Mouse (Mus musculus): Measurements from ENCODE around the gene Wdr5. TPM values are rescaled to one million over a fixed set of nuclear protein-coding genes. Genes with fewer than 3 reads are reported as not detected.
A peak's percentile ranks its signal among the peaks of the same experiment; 100 is the strongest.
"Not testable (repeated sequence)": the region's sequence is repeated elsewhere in the genome, so short reads cannot be mapped to it uniquely, and the experiment has no call there.

The Wdr5 gene
- polyA plus RNA-seq, 1 experiment from 2014 or later, result 45.6 TPM

DNA sequence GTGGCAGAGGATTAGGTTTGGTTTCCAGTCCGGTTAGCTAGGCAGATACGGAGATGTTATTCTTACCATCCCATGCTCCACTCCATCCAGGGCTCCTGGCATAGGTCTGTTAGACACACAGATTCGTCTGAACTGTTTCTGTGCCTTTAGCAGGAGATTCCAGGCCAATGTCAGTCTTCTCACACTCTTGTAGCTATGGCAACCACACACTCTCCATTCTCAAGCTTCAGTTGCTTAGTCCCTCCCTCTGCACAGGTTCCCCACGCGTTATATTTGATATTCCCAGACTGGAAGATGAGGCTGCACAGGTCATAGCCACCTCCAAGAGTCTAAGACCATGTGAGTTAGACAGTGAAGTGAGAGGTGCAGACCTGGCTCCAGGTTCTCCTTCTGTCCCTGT, 1.1 kb upstream of the Wdr5 start:
- H3K4me1 ChIP-seq (ENCODE audit: control insufficient read depth, insufficient read depth, low read length), result peaks cover 20% of the 10 kb centered on the region; the same call in 1 of the 2 replicates
- no peaks in the 10 kb centered on the region for H3K9me3 ChIP-seq (replicated peaks; ENCODE audit: control insufficient read depth, low read length)
- peak overlapping the region; percentile 97 for H3K4me3 ChIP-seq (replicated peaks; ENCODE audit: low read length)
- H3K27ac ChIP-seq (ENCODE audit: low read length), result peak overlapping the region; percentile 92
- no peaks in the 10 kb centered on the region for H3K27me3 ChIP-seq (ENCODE audit: control insufficient read depth, insufficient read depth, low read length)
- H3K4me2 ChIP-seq (ENCODE audit: low read depth, low read length), result peak overlapping the region; percentile 81
- 61% methylated on average over 5 of the region's 5 CpGs for WGBS
- H3K9ac ChIP-seq (ENCODE audit: low read length), result peak overlapping the region; percentile 93
- ATAC-seq (ENCODE audit: insufficient read depth, low FRiP score), result no peak
- H3K36me3 ChIP-seq (ENCODE audit: control insufficient read depth, insufficient read depth, low read length), result no peaks in the 10 kb centered on the region

DNA sequence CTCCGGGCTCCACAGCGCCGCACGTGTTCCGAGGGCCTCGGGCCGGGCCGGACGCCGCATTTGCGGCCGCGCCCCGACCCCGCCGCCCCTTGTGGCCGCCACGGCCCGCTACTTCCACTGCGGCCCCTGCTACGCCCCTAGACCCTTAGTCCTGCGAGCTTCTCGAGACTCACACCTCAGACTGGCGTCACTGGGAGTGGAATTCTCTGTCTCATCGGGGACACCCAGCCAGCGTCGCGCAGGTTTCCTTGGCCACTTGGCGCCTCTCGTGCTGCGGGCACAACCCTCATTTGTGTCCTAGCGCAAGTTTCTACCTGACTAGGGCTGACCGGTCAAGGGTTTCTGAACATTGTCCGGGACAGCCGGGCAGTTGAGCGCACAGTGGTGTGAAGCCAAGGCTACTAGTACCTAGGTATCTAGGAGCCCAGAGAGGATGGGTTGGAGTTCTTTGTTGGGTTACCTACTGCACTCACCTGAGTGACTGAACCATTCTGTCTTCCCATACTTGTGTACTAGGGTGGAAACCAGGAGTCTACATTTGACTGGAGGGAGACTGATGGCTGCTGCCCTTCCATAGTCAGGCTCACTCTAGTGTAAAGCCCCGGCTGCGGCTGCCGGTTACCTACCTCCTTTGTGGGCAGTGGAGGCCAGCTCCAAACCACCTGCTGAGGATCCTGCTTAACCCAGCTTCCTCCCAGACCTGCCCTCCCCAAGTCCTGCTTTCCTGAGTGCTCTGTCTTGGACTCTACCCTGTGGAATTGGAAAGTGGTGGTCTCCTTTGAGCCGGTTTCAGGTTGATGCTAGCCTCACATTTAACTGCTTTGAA, 597 bp downstream of the Wdr5 start:
- peak overlapping the region; percentile 93 for H3K9ac ChIP-seq (ENCODE audit: low read length)
- no peak for ATAC-seq (ENCODE audit: insufficient read depth, low FRiP score)
- no peaks in the 10 kb centered on the region for H3K36me3 ChIP-seq (ENCODE audit: control insufficient read depth, insufficient read depth, low read length)
- H3K27me3 ChIP-seq (ENCODE audit: control insufficient read depth, insufficient read depth, low read length), result no peaks in the 10 kb centered on the region
- under 1% methylated on average over 40 of the region's 40 CpGs for whole genome bisulfite sequencing
- H3K9me3 ChIP-seq (replicated peaks; ENCODE audit: control insufficient read depth, low read length), result no peaks in the 10 kb centered on the region
- H3K27ac ChIP-seq (ENCODE audit: low read length), result peak overlapping the region; percentile 92
- peaks cover 20% of the 10 kb centered on the region; the same call in 1 of the 2 replicates for H3K4me1 ChIP-seq (ENCODE audit: control insufficient read depth, insufficient read depth, low read length)
- H3K4me3 ChIP-seq (replicated peaks; ENCODE audit: low read length), result peak overlapping the region; percentile 97
- H3K4me2 ChIP-seq (ENCODE audit: low read depth, low read length), result peak overlapping the region; percentile 94

DNA sequence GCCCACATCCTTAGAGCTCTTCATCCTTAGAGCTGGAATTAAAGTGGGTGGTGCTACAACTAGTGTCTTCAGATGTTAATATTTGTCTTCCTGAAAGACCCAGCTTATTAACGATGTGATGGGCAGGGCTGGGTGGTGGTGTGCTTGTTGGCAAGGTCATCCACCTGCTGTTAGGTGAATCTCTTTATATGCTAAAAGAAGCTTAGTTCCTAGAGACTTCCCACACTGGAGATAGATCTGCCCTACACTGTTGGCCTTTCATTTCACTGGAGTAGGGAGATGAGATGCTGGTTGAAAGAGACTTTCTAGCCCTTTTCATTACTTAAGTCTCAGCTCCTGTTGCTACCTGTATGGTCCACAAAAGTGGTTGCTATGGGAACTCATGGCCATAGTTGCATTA, 1.3 kb downstream of the Wdr5 start:
- peak overlapping the region; percentile 17; the same call in 1 of the 2 replicates for H3K9ac ChIP-seq (ENCODE audit: low read length)
- WGBS, result 4% methylated on average over 1 of the region's 1 CpGs
- no peak overlapping the region for H3K27ac ChIP-seq (ENCODE audit: low read length)
- no peaks in the 10 kb centered on the region for H3K9me3 ChIP-seq (replicated peaks; ENCODE audit: control insufficient read depth, low read length)
- ATAC-seq (ENCODE audit: insufficient read depth, low FRiP score), result no peak
- H3K36me3 ChIP-seq (ENCODE audit: control insufficient read depth, insufficient read depth, low read length), result no peaks in the 10 kb centered on the region
- peak overlapping the region; percentile 97 for H3K4me3 ChIP-seq (replicated peaks; ENCODE audit: low read length)
- peaks cover 20% of the 10 kb centered on the region; the same call in 1 of the 2 replicates for H3K4me1 ChIP-seq (ENCODE audit: control insufficient read depth, insufficient read depth, low read length)
- H3K4me2 ChIP-seq (ENCODE audit: low read depth, low read length), result peak overlapping the region; percentile 94
- H3K27me3 ChIP-seq (ENCODE audit: control insufficient read depth, insufficient read depth, low read length), result no peaks in the 10 kb centered on the region

DNA sequence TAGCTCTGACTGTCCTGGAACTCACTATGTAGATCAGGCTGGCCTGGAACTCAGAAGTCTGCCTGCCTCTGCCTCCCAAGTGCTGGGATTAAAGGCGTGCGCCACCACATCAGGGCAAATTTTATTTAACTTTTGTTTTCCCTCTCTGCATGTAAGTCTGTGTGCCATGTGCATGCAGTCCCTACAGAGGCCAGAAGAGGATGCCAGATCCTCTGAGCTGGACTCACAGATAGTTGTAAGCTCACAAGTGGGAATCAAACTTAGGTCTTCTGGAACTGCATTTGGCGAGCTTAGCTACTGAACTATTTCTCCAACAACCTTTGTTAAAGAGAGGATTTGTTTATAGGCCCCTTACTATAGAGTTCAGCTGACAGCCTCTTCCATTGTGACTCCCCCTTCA, 3.3 kb downstream of the Wdr5 start:
- WGBS, result 88% methylated on average over 3 of the region's 3 CpGs
- Histone ChIP-seq H3K9me3 (replicated peaks; ENCODE audit: control insufficient read depth, low read length) (no peaks in the 10 kb centered on the region), H3K36me3 (ENCODE audit: control insufficient read depth, insufficient read depth, low read length) (peaks cover 8% of the 10 kb centered on the region)

DNA sequence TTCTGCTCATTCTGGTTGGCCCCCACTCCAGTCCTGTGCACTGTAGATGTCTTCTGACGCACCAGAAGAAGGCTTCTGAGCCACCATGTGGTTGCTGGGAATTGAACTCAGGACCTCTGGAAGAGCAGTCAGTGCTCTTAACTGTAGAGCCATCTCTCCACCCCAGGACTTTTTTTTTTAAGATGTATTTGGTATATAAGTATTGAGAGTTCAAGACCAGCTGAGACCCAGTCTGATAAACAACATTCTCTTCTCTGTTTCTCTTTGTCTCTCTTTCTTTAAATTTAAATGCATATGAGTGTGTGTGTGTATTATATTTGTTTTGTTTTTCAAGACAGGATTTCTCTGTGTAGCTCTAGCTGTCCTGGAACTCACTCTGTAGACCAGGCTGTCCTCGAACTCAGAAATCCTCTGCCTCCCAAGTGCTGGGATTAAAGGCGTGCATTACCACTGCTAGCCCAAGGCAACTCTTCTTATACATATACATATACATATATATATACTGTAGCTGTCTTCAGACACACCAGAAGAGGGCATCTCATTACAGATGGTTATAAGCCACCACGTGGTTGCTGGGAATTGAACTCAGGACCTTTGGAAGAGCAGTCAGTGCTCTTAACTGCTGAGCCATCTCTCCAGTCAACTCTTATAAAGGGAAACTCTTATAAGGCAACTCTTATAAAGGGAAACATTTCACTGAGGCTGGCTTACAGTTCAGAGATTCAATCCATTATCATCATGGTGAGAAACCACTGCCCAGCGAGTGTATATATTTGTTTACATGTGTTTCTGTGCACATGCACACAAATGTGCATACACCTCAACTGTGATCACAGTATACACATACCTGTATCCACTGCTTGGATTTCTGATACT, 23.7 kb downstream of the Wdr5 start:
- H3K27me3 ChIP-seq (ENCODE audit: control insufficient read depth, insufficient read depth, low read length); H3K9ac ChIP-seq (ENCODE audit: low read length); H3K4me3 ChIP-seq (replicated peaks; ENCODE audit: low read length); ATAC-seq (ENCODE audit: insufficient read depth, low FRiP score); H3K9me3 ChIP-seq (replicated peaks; ENCODE audit: control insufficient read depth, low read length): not testable (repeated sequence)
- peak overlapping the region; percentile 41 for H3K4me2 ChIP-seq (ENCODE audit: low read depth, low read length)
- WGBS, result 66% methylated on average over 5 of the region's 5 CpGs
- H3K36me3 ChIP-seq (ENCODE audit: control insufficient read depth, insufficient read depth, low read length), result peaks cover 16% of the 10 kb centered on the region; the same call in 1 of the 2 replicates
- H3K27ac ChIP-seq (ENCODE audit: low read length), result peak overlapping the region; percentile 79
- peaks cover 15% of the 10 kb centered on the region for H3K4me1 ChIP-seq (ENCODE audit: control insufficient read depth, insufficient read depth, low read length)

More for the DNA sequence above, 3.3 kb downstream of the Wdr5 start:
- H3K4me2 ChIP-seq (ENCODE audit: low read depth, low read length), result no peak overlapping the region
- H3K27ac ChIP-seq (ENCODE audit: low read length), result no peak overlapping the region
- no peak overlapping the region for H3K4me3 ChIP-seq (replicated peaks; ENCODE audit: low read length)
- no peaks in the 10 kb centered on the region for H3K27me3 ChIP-seq (ENCODE audit: control insufficient read depth, insufficient read depth, low read length)
- H3K4me1 ChIP-seq (ENCODE audit: control insufficient read depth, insufficient read depth, low read length), result peaks cover 20% of the 10 kb centered on the region; the same call in 1 of the 2 replicates
- no peak overlapping the region for H3K9ac ChIP-seq (ENCODE audit: low read length)
- no peak for ATAC-seq (ENCODE audit: insufficient read depth, low FRiP score)

DNA sequence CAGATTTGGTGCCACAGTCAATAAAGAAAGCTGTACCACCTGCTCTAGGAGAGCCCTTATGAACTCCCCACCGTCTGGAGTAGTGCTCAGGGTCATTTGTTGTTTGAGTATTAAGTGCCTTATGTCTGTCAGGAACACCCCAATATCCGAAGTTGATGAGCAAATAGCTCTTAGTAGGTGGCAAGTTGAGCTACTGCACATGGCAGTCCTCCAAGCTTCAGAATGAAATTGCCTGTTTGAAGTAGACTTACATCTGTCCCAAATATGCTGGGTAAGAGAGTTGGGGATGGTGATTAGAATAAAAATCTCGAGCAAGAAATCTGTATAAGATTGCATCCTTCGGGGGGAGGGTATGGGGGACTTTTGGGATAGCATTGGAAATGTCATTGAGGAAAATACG, 24.4 kb downstream of the Wdr5 start:
- ATAC-seq (ENCODE audit: insufficient read depth, low FRiP score), result no peak
- H3K4me1 ChIP-seq (ENCODE audit: control insufficient read depth, insufficient read depth, low read length), result peaks cover 15% of the 10 kb centered on the region
- H3K4me3 ChIP-seq (replicated peaks; ENCODE audit: low read length), result no peak overlapping the region
- H3K27me3 ChIP-seq (ENCODE audit: control insufficient read depth, insufficient read depth, low read length), result no peaks in the 10 kb centered on the region
- no peaks in the 10 kb centered on the region for H3K9me3 ChIP-seq (replicated peaks; ENCODE audit: control insufficient read depth, low read length)
- 11% methylated on average over 5 of the region's 5 CpGs for WGBS
- H3K9ac ChIP-seq (ENCODE audit: low read length), result peak overlapping the region; percentile 48
- peaks cover 14% of the 10 kb centered on the region; the same call in 1 of the 2 replicates for H3K36me3 ChIP-seq (ENCODE audit: control insufficient read depth, insufficient read depth, low read length)
- H3K27ac ChIP-seq (ENCODE audit: low read length), result peak overlapping the region; percentile 79
- peak overlapping the region; percentile 41 for H3K4me2 ChIP-seq (ENCODE audit: low read depth, low read length)

DNA sequence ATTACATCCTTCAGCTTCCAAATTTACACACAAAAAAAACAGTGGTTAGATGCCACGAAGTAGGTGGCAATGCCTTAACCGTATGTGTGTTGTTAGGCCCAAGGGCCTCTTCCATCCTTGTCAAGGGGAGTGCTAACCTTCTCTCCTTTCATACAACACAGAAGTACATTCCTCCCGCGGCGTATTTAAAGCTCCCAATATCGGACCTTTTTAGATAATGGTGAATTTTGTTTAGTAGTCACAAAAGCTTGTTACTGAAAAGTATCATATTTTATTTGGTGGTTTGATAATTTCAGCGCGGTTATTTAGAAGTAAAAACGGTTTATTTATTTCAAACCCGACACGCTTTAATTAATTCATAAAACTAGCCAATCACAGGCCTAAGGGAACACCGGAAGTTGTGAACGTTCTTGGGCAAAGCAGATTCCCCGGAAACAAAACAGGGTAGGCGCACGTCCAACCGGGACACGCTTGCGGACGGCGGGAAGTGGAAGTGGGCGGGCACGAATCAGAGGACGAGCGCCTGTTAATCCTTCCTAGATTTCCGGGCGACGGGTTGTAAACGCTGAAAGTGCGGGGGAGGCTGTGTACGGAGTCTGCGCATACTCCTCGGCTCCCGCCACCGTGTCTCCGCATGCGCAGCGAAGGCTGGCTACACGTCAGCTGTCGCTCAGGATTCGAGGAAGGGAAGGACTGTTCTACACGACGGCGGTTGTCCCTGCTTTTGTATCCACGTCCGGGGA, 25.0 kb downstream of the Wdr5 start:
- Histone ChIP-seq H3K4me2 (ENCODE audit: low read depth, low read length) (peak overlapping the region; percentile 89), H3K9ac (ENCODE audit: low read length) (peak overlapping the region; percentile 78), H3K4me1 (ENCODE audit: control insufficient read depth, insufficient read depth, low read length) (peaks cover 15% of the 10 kb centered on the region), H3K36me3 (ENCODE audit: control insufficient read depth, insufficient read depth, low read length) (peaks cover 8% of the 10 kb centered on the region; the same call in 1 of the 2 replicates), H3K9me3 (replicated peaks; ENCODE audit: control insufficient read depth, low read length) (no peaks in the 10 kb centered on the region), H3K27me3 (ENCODE audit: control insufficient read depth, insufficient read depth, low read length) (no peaks in the 10 kb centered on the region), H3K4me3 (replicated peaks; ENCODE audit: low read length) (peak overlapping the region; percentile 53), H3K27ac (ENCODE audit: low read length) (peak overlapping the region; percentile 94)
- peak; percentile 98 for ATAC-seq (ENCODE audit: insufficient read depth, low FRiP score)
- under 1% methylated on average over 46 of the region's 46 CpGs for WGBS

DNA sequence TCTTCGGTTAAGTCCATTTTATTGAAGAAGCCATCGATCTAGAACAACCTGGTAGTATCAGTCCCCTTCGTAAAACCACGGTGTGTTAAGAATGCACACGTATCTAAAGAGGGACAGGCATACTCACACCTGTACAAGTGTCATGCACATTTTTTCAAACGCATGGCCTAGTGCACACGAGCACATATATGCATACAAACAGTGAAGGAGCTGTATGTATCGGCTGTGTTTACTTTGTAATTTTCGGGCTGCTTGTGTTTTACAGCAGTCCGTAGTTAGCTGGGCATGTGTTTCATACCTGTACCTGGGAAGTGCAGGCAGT, 25.5 kb downstream of the Wdr5 start:
- Histone ChIP-seq H3K9ac (ENCODE audit: low read length) (peak overlapping the region; percentile 78), H3K27ac (ENCODE audit: low read length) (peak overlapping the region; percentile 94), H3K4me3 (replicated peaks; ENCODE audit: low read length) (peak overlapping the region; percentile 53), H3K36me3 (ENCODE audit: control insufficient read depth, insufficient read depth, low read length) (peaks cover 6% of the 10 kb centered on the region; the same call in 1 of the 2 replicates), H3K4me2 (ENCODE audit: low read depth, low read length) (peak overlapping the region; percentile 89), H3K4me1 (ENCODE audit: control insufficient read depth, insufficient read depth, low read length) (peaks cover 15% of the 10 kb centered on the region), H3K27me3 (ENCODE audit: control insufficient read depth, insufficient read depth, low read length) (no peaks in the 10 kb centered on the region), H3K9me3 (replicated peaks; ENCODE audit: control insufficient read depth, low read length) (no peaks in the 10 kb centered on the region)
- WGBS, result 17% methylated on average over 10 of the region's 10 CpGs
- ATAC-seq (ENCODE audit: insufficient read depth, low FRiP score), result no peak; the same call in 1 of the 2 replicates

All from stomach, embryonic 16.5 days (tissue).